Mouse (Mus musculus): ENCODE results near the gene Serinc2. TPM values are rescaled to one million over a fixed set of nuclear protein-coding genes. Genes with fewer than 3 reads are reported as not detected.

Serinc2 gene
- polyA plus RNA-seq, 1 experiment from 2014 or later = 6.8 TPM

- ATAC-seq (replicated peaks; ENCODE audit: low FRiP score) (no peak), DNase-seq (ENCODE audit: low spot score) (no peak)
- H3K9me3 ChIP-seq (ENCODE audit: control insufficient read depth, low read length) = no peaks in the 10 kb centered on the region
- no peak overlapping the region for H3K4me2 ChIP-seq
- no peak overlapping the region for H3K27ac ChIP-seq (ENCODE audit: low read depth, low read length)
- 35% methylated on average over 11 of the region's 11 CpGs for WGBS
- no peaks in the 10 kb centered on the region for H3K36me3 ChIP-seq (ENCODE audit: control insufficient read depth, insufficient read depth, low read length)
- H3K4me3 ChIP-seq (ENCODE audit: low read depth, low read length) = no peak overlapping the region
- peaks cover 15% of the 10 kb centered on the region for H3K27me3 ChIP-seq (replicated peaks; ENCODE audit: control insufficient read depth, insufficient read depth, low read length)
- H3K4me1 ChIP-seq (replicated peaks; ENCODE audit: control insufficient read depth, insufficient read depth, low read length) = peaks cover 8% of the 10 kb centered on the region
- no peak overlapping the region for H3K9ac ChIP-seq (ENCODE audit: low read depth, low read length)
Observed at GRCm38 (mm10) chr4:130264131-130264530, 14.9 kb downstream of the Serinc2 start.

DNA sequence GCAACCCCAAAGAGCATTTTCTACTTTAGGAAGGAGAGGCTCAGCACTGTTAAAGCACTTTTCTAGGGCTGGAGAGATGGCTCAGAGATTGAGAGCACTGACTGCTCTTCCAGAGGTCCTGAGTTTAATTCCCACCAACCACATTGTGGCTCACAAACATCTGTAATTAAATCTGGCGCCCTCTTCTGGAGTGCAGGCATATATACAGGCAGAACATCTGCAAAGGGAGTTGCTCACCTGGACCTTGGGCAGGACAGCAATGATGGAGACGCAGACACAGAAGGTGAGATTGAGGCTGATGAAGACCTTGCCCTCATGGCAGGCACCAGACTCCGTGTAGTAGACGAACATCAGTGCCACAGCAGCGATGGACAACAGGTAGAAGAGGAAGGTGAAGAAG, 18.6 kb downstream of the Serinc2 start:
- H3K4me3 ChIP-seq (ENCODE audit: low read depth, low read length) = no peak overlapping the region
- no peak overlapping the region for H3K27ac ChIP-seq (ENCODE audit: low read depth, low read length)
- no peak overlapping the region for H3K9ac ChIP-seq (ENCODE audit: low read depth, low read length)
- ATAC-seq (replicated peaks; ENCODE audit: low FRiP score) (no peak), DNase-seq (ENCODE audit: low spot score) (no peak)
- H3K4me2 ChIP-seq = no peak overlapping the region
- H3K27me3 ChIP-seq (replicated peaks; ENCODE audit: control insufficient read depth, insufficient read depth, low read length) = peaks cover 15% of the 10 kb centered on the region
- 31% methylated on average over 5 of the region's 5 CpGs for WGBS
- H3K9me3 ChIP-seq (ENCODE audit: control insufficient read depth, low read length) = no peaks in the 10 kb centered on the region
- no peaks in the 10 kb centered on the region; the same call in 1 of the 2 replicates for H3K4me1 ChIP-seq (replicated peaks; ENCODE audit: control insufficient read depth, insufficient read depth, low read length)
- H3K36me3 ChIP-seq (ENCODE audit: control insufficient read depth, insufficient read depth, low read length) = no peaks in the 10 kb centered on the region

- DNase-seq (ENCODE audit: low spot score) (peak; percentile 73), ATAC-seq (replicated peaks; ENCODE audit: low FRiP score) (peak; percentile 96)
- Histone ChIP-seq H3K9ac (ENCODE audit: low read depth, low read length) (no peak overlapping the region; the same call in 1 of the 2 replicates), H3K4me3 (ENCODE audit: low read depth, low read length) (peak overlapping the region; percentile 5; the same call in 1 of the 2 replicates), H3K27ac (ENCODE audit: low read depth, low read length) (peak overlapping the region; percentile 74; the same call in 1 of the 2 replicates), H3K9me3 (ENCODE audit: control insufficient read depth, low read length) (no peaks in the 10 kb centered on the region), H3K4me2 (peak overlapping the region; percentile 35), H3K27me3 (replicated peaks; ENCODE audit: control insufficient read depth, insufficient read depth, low read length) (no peaks in the 10 kb centered on the region; the same call in 1 of the 2 replicates), H3K36me3 (ENCODE audit: control insufficient read depth, insufficient read depth, low read length) (no peaks in the 10 kb centered on the region), H3K4me1 (replicated peaks; ENCODE audit: control insufficient read depth, insufficient read depth, low read length) (peaks cover 21% of the 10 kb centered on the region)
- WGBS = 50% methylated on average over 8 of the region's 8 CpGs
Observed at GRCm38 (mm10) chr4:130252441-130253157, 26.4 kb downstream of the Serinc2 start.

GRCm38 (mm10) chr4:130251763-130252162, 27.2 kb downstream of the Serinc2 start:
- ATAC-seq (replicated peaks; ENCODE audit: low FRiP score) (peak; percentile 44; the same call in 1 of the 2 replicates), DNase-seq (ENCODE audit: low spot score) (no peak)
- Histone ChIP-seq H3K27ac (ENCODE audit: low read depth, low read length) (peak overlapping the region; percentile 2), H3K9ac (ENCODE audit: low read depth, low read length) (no peak overlapping the region), H3K9me3 (ENCODE audit: control insufficient read depth, low read length) (no peaks in the 10 kb centered on the region), H3K4me1 (replicated peaks; ENCODE audit: control insufficient read depth, insufficient read depth, low read length) (peaks cover 21% of the 10 kb centered on the region), H3K4me3 (ENCODE audit: low read depth, low read length) (peak overlapping the region; percentile 15; the same call in 1 of the 2 replicates), H3K36me3 (ENCODE audit: control insufficient read depth, insufficient read depth, low read length) (no peaks in the 10 kb centered on the region), H3K4me2 (peak overlapping the region; percentile 55), H3K27me3 (replicated peaks; ENCODE audit: control insufficient read depth, insufficient read depth, low read length) (no peaks in the 10 kb centered on the region; the same call in 1 of the 2 replicates)
- 33% methylated on average over 3 of the region's 3 CpGs for WGBS

- WGBS = 21% methylated on average over 7 of the region's 7 CpGs
- Histone ChIP-seq H3K9ac (ENCODE audit: low read depth, low read length) (no peak overlapping the region), H3K4me2 (peak overlapping the region; percentile 55), H3K9me3 (ENCODE audit: control insufficient read depth, low read length) (no peaks in the 10 kb centered on the region), H3K27ac (ENCODE audit: low read depth, low read length) (peak overlapping the region; percentile 2), H3K36me3 (ENCODE audit: control insufficient read depth, insufficient read depth, low read length) (no peaks in the 10 kb centered on the region), H3K27me3 (replicated peaks; ENCODE audit: control insufficient read depth, insufficient read depth, low read length) (no peaks in the 10 kb centered on the region; the same call in 1 of the 2 replicates), H3K4me1 (replicated peaks; ENCODE audit: control insufficient read depth, insufficient read depth, low read length) (peaks cover 21% of the 10 kb centered on the region), H3K4me3 (ENCODE audit: low read depth, low read length) (peak overlapping the region; percentile 15; the same call in 1 of the 2 replicates)
- DNase-seq (ENCODE audit: low spot score) (no peak), ATAC-seq (replicated peaks; ENCODE audit: low FRiP score) (peak; percentile 19; the same call in 1 of the 2 replicates)
Observed at GRCm38 (mm10) chr4:130251172-130251705, 27.8 kb downstream of the Serinc2 start.

DNA sequence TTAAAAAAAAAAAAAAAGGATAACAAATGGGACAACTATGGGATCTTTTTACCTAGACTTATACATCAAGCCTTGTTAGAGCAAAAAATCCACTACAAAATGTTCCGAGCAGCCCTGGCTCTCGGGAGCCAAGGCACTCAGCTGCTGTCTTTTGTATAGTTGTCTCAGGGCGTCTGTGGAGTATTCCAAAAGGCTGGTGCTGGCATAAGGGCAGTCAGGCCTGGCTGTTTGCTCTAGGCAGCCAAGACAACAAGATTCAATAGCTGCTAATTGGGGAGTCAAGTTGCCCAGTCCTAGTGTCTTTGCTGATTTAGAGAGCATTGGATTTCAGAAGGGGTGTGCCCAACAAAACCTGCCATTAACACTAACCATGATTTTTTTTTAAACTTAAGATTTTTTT, 30.4 kb downstream of the Serinc2 start:
- no peaks in the 10 kb centered on the region for H3K9me3 ChIP-seq (ENCODE audit: control insufficient read depth, low read length)
- peaks cover 21% of the 10 kb centered on the region for H3K4me1 ChIP-seq (replicated peaks; ENCODE audit: control insufficient read depth, insufficient read depth, low read length)
- H3K4me3 ChIP-seq (ENCODE audit: low read depth, low read length) = no peak overlapping the region
- no peak overlapping the region for H3K27ac ChIP-seq (ENCODE audit: low read depth, low read length)
- H3K36me3 ChIP-seq (ENCODE audit: control insufficient read depth, insufficient read depth, low read length) = no peaks in the 10 kb centered on the region
- no peaks in the 10 kb centered on the region; the same call in 1 of the 2 replicates for H3K27me3 ChIP-seq (replicated peaks; ENCODE audit: control insufficient read depth, insufficient read depth, low read length)
- no peak overlapping the region for H3K9ac ChIP-seq (ENCODE audit: low read depth, low read length)
- no peak overlapping the region for H3K4me2 ChIP-seq
- DNase-seq (ENCODE audit: low spot score) (no peak), ATAC-seq (replicated peaks; ENCODE audit: low FRiP score) (no peak)
- 70% methylated on average over 3 of the region's 3 CpGs for WGBS

DNA sequence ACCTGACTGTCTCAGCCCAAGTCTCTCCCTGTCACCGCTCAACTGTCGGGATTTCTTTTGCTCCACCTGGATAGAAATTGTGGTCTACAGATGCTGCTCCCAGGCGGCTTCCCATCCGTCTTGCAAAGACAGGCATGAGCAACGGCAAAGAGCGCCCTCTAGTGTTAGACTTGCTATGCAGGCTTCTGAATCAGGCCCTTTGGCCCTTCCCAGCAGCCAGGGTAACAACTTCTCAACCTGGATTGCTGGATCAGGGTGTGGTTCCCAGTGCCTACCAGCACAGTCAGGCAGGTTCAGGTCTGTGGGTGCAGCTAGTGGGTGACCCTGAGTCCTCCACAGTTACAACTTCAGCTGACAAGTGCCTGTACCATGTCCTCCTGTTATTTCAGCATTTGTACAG, 32.9 kb downstream of the Serinc2 start:
- Histone ChIP-seq H3K9me3 (ENCODE audit: control insufficient read depth, low read length) (no peaks in the 10 kb centered on the region), H3K36me3 (ENCODE audit: control insufficient read depth, insufficient read depth, low read length) (no peaks in the 10 kb centered on the region), H3K4me2 (no peak overlapping the region), H3K4me1 (replicated peaks; ENCODE audit: control insufficient read depth, insufficient read depth, low read length) (peaks cover under 1% of the 10 kb centered on the region), H3K9ac (ENCODE audit: low read depth, low read length) (no peak overlapping the region), H3K4me3 (ENCODE audit: low read depth, low read length) (no peak overlapping the region), H3K27me3 (replicated peaks; ENCODE audit: control insufficient read depth, insufficient read depth, low read length) (no peaks in the 10 kb centered on the region; the same call in 1 of the 2 replicates), H3K27ac (ENCODE audit: low read depth, low read length) (no peak overlapping the region)
- no peak; the same call in 1 of the 2 replicates for ATAC-seq (replicated peaks; ENCODE audit: low FRiP score)
- WGBS = 5% methylated on average over 6 of the region's 6 CpGs
- DNase-seq (ENCODE audit: low spot score) = peak; percentile 69

- H3K9ac ChIP-seq (ENCODE audit: low read depth, low read length) = no peak overlapping the region
- DNase-seq (ENCODE audit: low spot score) (no peak), ATAC-seq (replicated peaks; ENCODE audit: low FRiP score) (no peak)
- no peak overlapping the region for H3K4me2 ChIP-seq
- no peaks in the 10 kb centered on the region; the same call in 1 of the 2 replicates for H3K27me3 ChIP-seq (replicated peaks; ENCODE audit: control insufficient read depth, insufficient read depth, low read length)
- H3K4me1 ChIP-seq (replicated peaks; ENCODE audit: control insufficient read depth, insufficient read depth, low read length) = no peaks in the 10 kb centered on the region
- WGBS = 51% methylated on average over 8 of the region's 8 CpGs
- H3K4me3 ChIP-seq (ENCODE audit: low read depth, low read length) = no peak overlapping the region
- no peaks in the 10 kb centered on the region for H3K36me3 ChIP-seq (ENCODE audit: control insufficient read depth, insufficient read depth, low read length)
- H3K9me3 ChIP-seq (ENCODE audit: control insufficient read depth, low read length) = no peaks in the 10 kb centered on the region
- H3K27ac ChIP-seq (ENCODE audit: low read depth, low read length) = no peak overlapping the region
Observed at GRCm38 (mm10) chr4:130244749-130245148, 34.3 kb downstream of the Serinc2 start.
